Mouse (Mus musculus) neural tube, embryonic 14.5 days (tissue): ENCODE results near the gene Cdc14a. TPM values are rescaled to one million over a fixed set of nuclear protein-coding genes. Genes with fewer than 3 reads are reported as not detected.

Experiments used
- ATAC-seq: fragments of 200-750 bp; cut with Nextera tagmentation; 2 replicates; pipeline ENCODE4 v1.8.0; 2017; ENCODE audit warnings: low read depth, mild to moderate bottlenecking, moderate TSS enrichment, moderate library complexity
- H3K27ac ChIP-seq: fragments of 300-500 bp; sonication (generic); 2 replicates; pipeline ENCODE4 v1.5.1; 2014; ENCODE audit warnings: low read depth, mild to moderate bottlenecking, control low read depth, low read length, moderate library complexity, mixed read lengths
- H3K27me3 ChIP-seq: fragments of 300-500 bp; sonication (generic); 2 replicates; pipeline ENCODE4 v1.6.1; 2014; ENCODE audit warnings: low read length; ENCODE audit not compliant: control insufficient read depth, insufficient read depth
- H3K36me3 ChIP-seq: fragments of 300-500 bp; sonication (generic); 2 replicates; pipeline ENCODE4 v1.6.1; 2014; ENCODE audit warnings: low read length, mixed read lengths; ENCODE audit not compliant: control insufficient read depth, insufficient read depth
- H3K4me1 ChIP-seq: fragments of 300-500 bp; sonication (generic); 2 replicates; pipeline ENCODE4 v1.6.1; 2014; ENCODE audit warnings: low read length; ENCODE audit not compliant: control insufficient read depth, insufficient read depth
- H3K4me2 ChIP-seq: fragments of 300-500 bp; sonication (generic); 2 replicates; pipeline ENCODE4 v1.6.1; 2014; ENCODE audit warnings: mild to moderate bottlenecking, low read depth, low read length, control low read depth
- H3K4me3 ChIP-seq: fragments of 300-500 bp; sonication (generic); 2 replicates; pipeline ENCODE4 v1.5.1; 2014; ENCODE audit warnings: low read depth, low read length, control low read depth, mixed read lengths
- H3K9ac ChIP-seq: fragments of 300-500 bp; sonication (generic); replicated peaks from 2 replicates; pipeline ENCODE4 v1.6.1; 2014; ENCODE audit warnings: low read depth, mild to moderate bottlenecking, control low read depth, low read length, mixed read lengths
- H3K9me3 ChIP-seq: fragments of 300-500 bp; sonication (generic); 2 replicates; pipeline ENCODE4 v1.6.1; 2016; ENCODE audit warnings: low read length; ENCODE audit not compliant: control insufficient read depth
- WGBS: fragments of 180-500 bp; shearing (Covaris S2); extraction: QIAGEN DNeasy Blood & Tissue Kit; methylation state at CpG from one replicate; pipeline ENCODE4 v1.1.7; 2014; 5-methylcytosine and 5-hydroxymethylcytosine counted together
- polyA plus RNA-seq: library from polyadenylated mRNA; unstranded; fragments of >200 nt; fragmentation: Nextera tagmentation; extraction: Ambion mirVana; gene quantifications from 2 replicates; pipeline ENCODE4 v1.2.1, GENCODE M21; 2014

Gene Cdc14a
- polyA plus RNA-seq, 1 experiment from 2014 or later, result 4.9 TPM

- H3K4me3 ChIP-seq, result no peak overlapping the region
- ATAC-seq, result no peak
- 85% methylated on average over 1 of the region's 1 CpGs for WGBS
Measured at GRCm38 (mm10) chr3:116263977-116264376, 159.9 kb downstream of the Cdc14a start.

GRCm38 (mm10) chr3:116263061-116263460 lies 160.8 kb downstream of the Cdc14a start:
- no peaks in the 10 kb centered on the region for H3K36me3 ChIP-seq
- H3K27ac ChIP-seq, result no peak overlapping the region
- no peaks in the 10 kb centered on the region for H3K4me1 ChIP-seq
- no peak overlapping the region for H3K9ac ChIP-seq
- H3K4me2 ChIP-seq, result no peak overlapping the region
- H3K27me3 ChIP-seq, result no peaks in the 10 kb centered on the region
- WGBS, result 93% methylated on average over 5 of the region's 5 CpGs
- ATAC-seq, result no peak
- H3K9me3 ChIP-seq, result no peaks in the 10 kb centered on the region
- H3K4me3 ChIP-seq, result no peak overlapping the region

More at GRCm38 (mm10) chr3:116263977-116264376, 159.9 kb downstream of the Cdc14a start:
- H3K27me3 ChIP-seq, result no peaks in the 10 kb centered on the region
- H3K9ac ChIP-seq, result no peak overlapping the region
- H3K36me3 ChIP-seq, result no peaks in the 10 kb centered on the region
- no peak overlapping the region for H3K4me2 ChIP-seq
- no peaks in the 10 kb centered on the region for H3K9me3 ChIP-seq
- no peaks in the 10 kb centered on the region for H3K4me1 ChIP-seq
- H3K27ac ChIP-seq, result no peak overlapping the region

- WGBS, result 60% methylated on average over 5 of the region's 5 CpGs
- Histone ChIP-seq H3K4me1 (peaks cover 18% of the 10 kb centered on the region; the same call in 1 of the 2 replicates), H3K27ac (no peak overlapping the region), H3K9ac (no peak overlapping the region), H3K4me2 (no peak overlapping the region), H3K9me3 (no peaks in the 10 kb centered on the region), H3K27me3 (peaks cover 7% of the 10 kb centered on the region), H3K4me3 (no peak overlapping the region), H3K36me3 (no peaks in the 10 kb centered on the region)
- no peak for ATAC-seq
Measured at GRCm38 (mm10) chr3:116256104-116256503, 167.7 kb downstream of the Cdc14a start.

- Histone ChIP-seq H3K9me3 (no peaks in the 10 kb centered on the region), H3K27ac (peak within 1 kb of the TSS; percentile 24; the same call in 1 of the 2 replicates), H3K4me1 (peaks cover 18% of the 10 kb centered on the region; the same call in 1 of the 2 replicates), H3K4me3 (peak within 1 kb of the TSS; percentile 56), H3K9ac (peak within 1 kb of the TSS; percentile 62), H3K4me2 (peak within 1 kb of the TSS; percentile 99), H3K36me3 (no peaks in the 10 kb centered on the region), H3K27me3 (peaks cover 7% of the 10 kb centered on the region)
- peak; percentile 62 for ATAC-seq
- WGBS, result 0% methylated on average over 9 of the region's 9 CpGs
Measured at GRCm38 (mm10) chr3:116253077-116253531, 170.7 kb downstream of the Cdc14a start, which contains the start of gene Gpr88. Gene Gpr88, minus strand, starts transcription at chr3:116253503.

- Histone ChIP-seq H3K9ac (peak overlapping the region; percentile 62), H3K27me3 (peaks cover 7% of the 10 kb centered on the region), H3K36me3 (no peaks in the 10 kb centered on the region), H3K4me2 (peak overlapping the region; percentile 99), H3K9me3 (no peaks in the 10 kb centered on the region), H3K4me3 (peak overlapping the region; percentile 56), H3K4me1 (peaks cover 18% of the 10 kb centered on the region; the same call in 1 of the 2 replicates), H3K27ac (no peak overlapping the region)
- ATAC-seq, result peak; percentile 60
- WGBS, result 0% methylated on average over 47 of the region's 48 CpGs
Measured at GRCm38 (mm10) chr3:116252255-116253040, 171.4 kb downstream of the Cdc14a start.

GRCm38 (mm10) chr3:116251481-116252254 lies 172.2 kb downstream of the Cdc14a start:
- peak overlapping the region; percentile 62 for H3K9ac ChIP-seq
- peak overlapping the region; percentile 56 for H3K4me3 ChIP-seq
- H3K4me2 ChIP-seq, result peak overlapping the region; percentile 99
- ATAC-seq, result peak; percentile 80
- no peak overlapping the region for H3K27ac ChIP-seq
- no peaks in the 10 kb centered on the region for H3K36me3 ChIP-seq
- H3K27me3 ChIP-seq, result peaks cover 7% of the 10 kb centered on the region
- under 1% methylated on average over 82 of the region's 86 CpGs for WGBS
- no peaks in the 10 kb centered on the region for H3K9me3 ChIP-seq
- H3K4me1 ChIP-seq, result peaks cover 18% of the 10 kb centered on the region; the same call in 1 of the 2 replicates

- no peak overlapping the region for H3K4me3 ChIP-seq
- H3K4me1 ChIP-seq, result peaks cover 18% of the 10 kb centered on the region; the same call in 1 of the 2 replicates
- H3K9me3 ChIP-seq, result no peaks in the 10 kb centered on the region
- no peak overlapping the region for H3K9ac ChIP-seq
- no peak overlapping the region for H3K27ac ChIP-seq
- no peaks in the 10 kb centered on the region for H3K36me3 ChIP-seq
- peaks cover 7% of the 10 kb centered on the region for H3K27me3 ChIP-seq
- no peak overlapping the region for H3K4me2 ChIP-seq
- WGBS, result 50% methylated on average over 2 of the region's 2 CpGs
- ATAC-seq, result no peak
Measured at GRCm38 (mm10) chr3:116249026-116249425, 174.8 kb downstream of the Cdc14a start.

GRCm38 (mm10) chr3:116244476-116244875 lies 179.4 kb downstream of the Cdc14a start:
- no peak overlapping the region for H3K4me2 ChIP-seq
- no peak overlapping the region for H3K27ac ChIP-seq
- H3K4me1 ChIP-seq, result no peaks in the 10 kb centered on the region; the same call in 1 of the 2 replicates
- H3K36me3 ChIP-seq, result no peaks in the 10 kb centered on the region
- WGBS, result 77% methylated on average over 6 of the region's 6 CpGs
- no peak overlapping the region for H3K9ac ChIP-seq
- H3K9me3 ChIP-seq, result no peaks in the 10 kb centered on the region
- no peak overlapping the region for H3K4me3 ChIP-seq
- no peaks in the 10 kb centered on the region for H3K27me3 ChIP-seq
- no peak for ATAC-seq
